ENCODE assay signal across 9 mouse cellular contexts in genomic region chr14:118368619-118369431, GRCm38 (mm10).
A peak's percentile ranks its signal among the peaks of the same experiment; 100 is the strongest.
DNase-seq lines count a peak whose midpoint lies in the region; ATAC-seq and TF ChIP-seq lines count a peak whose summit lies in the region.
"Had no signal": no experiment of that assay in that cellular context is flagged by ENCODE, and none has a peak within 500 bp of the region (broad histone marks: within the 10 kb centered on the region; RNA-seq: fewer than 3 reads in every experiment).

No protein-coding gene starts in this region.

- H3K9me3 ChIP-seq in ES-E14 (ENCODE audit: control insufficient read depth, insufficient read depth, low read depth, low read length) = no peaks in the 10 kb centered on the region
- H3K9me3 ChIP-seq in intestine, embryonic 15.5 days = no peaks in the 10 kb centered on the region
- H3K9me3 ChIP-seq in midbrain, embryonic 13.5 days = no peaks in the 10 kb centered on the region
- H3K9me3 ChIP-seq: limb, embryonic 12.5 days had no signal

- ATAC-seq in intestine, embryonic 15.5 days = peak; percentile 87
- ATAC-seq in midbrain, embryonic 13.5 days = peak; percentile 53
- no peak for ATAC-seq in activated CD4-positive, CD25-positive, alpha-beta regulatory T cell, adult 4 months

- no peaks in the 10 kb centered on the region; the same call in 1 of the 2 replicates for H3K27me3 ChIP-seq in intestine, embryonic 15.5 days (replicated peaks)
- H3K27me3 ChIP-seq in midbrain, embryonic 13.5 days = peaks cover 15% of the 10 kb centered on the region; the same call in 1 of the 2 replicates

- 9% methylated on average over 9 of the region's 9 CpGs for WGBS in intestine, embryonic 15.5 days
- WGBS in midbrain, embryonic 13.5 days = 6% methylated on average over 9 of the region's 9 CpGs

- H3K4me2 ChIP-seq in intestine, embryonic 15.5 days (replicated peaks) = peak overlapping the region; percentile 48
- H3K4me2 ChIP-seq in midbrain, embryonic 13.5 days (replicated peaks) = peak overlapping the region; percentile 22
- H3K4me2 ChIP-seq: limb, embryonic 12.5 days had no signal

- H3K4me3 ChIP-seq in ES-E14 (ENCODE audit: insufficient read depth in 1 of 2, low read depth in 1 of 2, low read length in 2 of 2, poor library complexity in 1 of 2, severe bottlenecking in 1 of 2) = peak overlapping the region in 1 of 2 experiments; percentile 34; a peak in 1 of 4 replicates
- H3K4me3 ChIP-seq in intestine, embryonic 15.5 days (replicated peaks) = no peak overlapping the region
- no peak overlapping the region for H3K4me3 ChIP-seq in midbrain, embryonic 13.5 days (replicated peaks)
- H3K4me3 ChIP-seq: limb, embryonic 12.5 days had no signal

- peak overlapping the region; percentile 85 for H3K27ac ChIP-seq in ES-E14 (ENCODE audit: insufficient read depth, low read depth, low read length, poor library complexity, severe bottlenecking)
- no peak overlapping the region for H3K27ac ChIP-seq in intestine, embryonic 15.5 days
- H3K27ac ChIP-seq in midbrain, embryonic 13.5 days = no peak overlapping the region
- H3K27ac ChIP-seq: limb, embryonic 12.5 days had no signal

- DNase-seq in ES-E14 (ENCODE audit: low read depth, low spot score) = peak; percentile 84
- peak; percentile 20 for DNase-seq in embryo, embryonic 11.5 days (ENCODE audit: low read depth, low spot score)
- DNase-seq in cerebellum, adult 9-10 months = no peak
- no peak for DNase-seq in cerebellum, adult 11-12 months
- no peak for DNase-seq in urinary bladder, postnatal 36 days (ENCODE audit: low spot score in 2 of 2)

- no peaks in the 10 kb centered on the region for H3K36me3 ChIP-seq in ES-E14 (ENCODE audit: control insufficient read depth, insufficient read depth, low read length, poor library complexity, severe bottlenecking)
- H3K36me3 ChIP-seq in intestine, embryonic 15.5 days = no peaks in the 10 kb centered on the region
- no peaks in the 10 kb centered on the region for H3K36me3 ChIP-seq in midbrain, embryonic 13.5 days
- H3K36me3 ChIP-seq: limb, embryonic 12.5 days had no signal

- H3K9ac ChIP-seq in ES-E14 (ENCODE audit: insufficient read depth, low read depth, low read length, poor library complexity, severe bottlenecking) = peak overlapping the region; percentile 40; the same call in 1 of the 2 replicates
- no peak overlapping the region for H3K9ac ChIP-seq in intestine, embryonic 15.5 days
- H3K9ac ChIP-seq in midbrain, embryonic 13.5 days (replicated peaks) = no peak overlapping the region
- H3K9ac ChIP-seq: limb, embryonic 12.5 days had no signal

- in situ Hi-C loops in ES-E14 (cut with MboI; ENCODE audit: low sequenced_read_pairs in 2 of 2, unreplicated experiment in 2 of 2) = no loop called here

- H3K4me1 ChIP-seq in ES-E14 (ENCODE audit: control insufficient read depth in 2 of 2, insufficient read depth in 2 of 2, low read length in 2 of 2, poor library complexity in 1 of 2) = peaks cover 4 to 21% of the 10 kb centered on the region in 2 experiments; a peak in 2 of 4 replicates
- peaks cover 2% of the 10 kb centered on the region; the same call in 1 of the 2 replicates for H3K4me1 ChIP-seq in intestine, embryonic 15.5 days (replicated peaks)
- peaks cover 31% of the 10 kb centered on the region for H3K4me1 ChIP-seq in midbrain, embryonic 13.5 days (replicated peaks)

TF ChIP-seq in ES-E14, 5 proteins besides CTCF, POLR2A, EP300 and RAD21:
- TF ChIP-seq MAFK (IDR thresholded peaks at IDR 0.05; ENCODE audit: insufficient read depth, low read depth, low read length) (no peak), ZNF384 (IDR thresholded peaks at IDR 0.05; ENCODE audit: low read depth, low read length) (no peak), ZC3H11A (IDR thresholded peaks at IDR 0.05; ENCODE audit: borderline replicate concordance, low read depth, low read length) (no peak), CHD2 (IDR thresholded peaks at IDR 0.05; ENCODE audit: low read depth, low read length) (no peak), HCFC1 (IDR thresholded peaks at IDR 0.05; ENCODE audit: borderline replicate concordance, insufficient read depth, low read length) (no peak)

Comparison
In these comparisons a context has a peak if more than half of its experiments do, and no peak if none do; other contexts are left out.
1. DNase-seq: peak in ES-E14 (single experiment) and embryo, embryonic 11.5 days (single experiment); none in cerebellum, adult 9-10 months (single experiment), cerebellum, adult 11-12 months (single experiment) and urinary bladder, postnatal 36 days (0 of 2).